Mouse (Mus musculus) layer of hippocampus, postnatal 14 days (tissue): Measurements from ENCODE around the gene Prdm11. TPM values are rescaled to one million over a fixed set of nuclear protein-coding genes. Genes with fewer than 3 reads are reported as not detected.
A peak's percentile ranks its signal among the peaks of the same experiment; 100 is the strongest.

Experiments used
- DNase-seq, 2 experiments: peaks; one replicate each; pipeline ENCODE4 v3.0.0; 2021 to 2022; ENCODE audit warnings: low spot score in 2 of 2, mixed read lengths in 1 of 2
- long read RNA-seq, 2 experiments: library from polyadenylated mRNA; stranded (forward); transcript quantifications; one replicate each; pipeline ENCODE4 v2.0.0; 2021
- total RNA-seq, 2 experiments: library from RNA; stranded (reverse); gene quantifications; 2 replicates each; pipeline ENCODE4 v1.2.3; 2021

Gene Prdm11
- 10 to 100 TPM; 24.7 to 29.7 TPM for total RNA-seq
- long read RNA-seq, experiment 1, partial matches to known transcripts = 0 of 3 reads
- long read RNA-seq, experiment 1, other reads (novel, unspliced or antisense) = 2 of 3 reads
- long read RNA-seq, experiment 2, partial matches to known transcripts = 0 of 3 reads
- long read RNA-seq, experiment 2, other reads (novel, unspliced or antisense) = 3 of 3 reads

DNA sequence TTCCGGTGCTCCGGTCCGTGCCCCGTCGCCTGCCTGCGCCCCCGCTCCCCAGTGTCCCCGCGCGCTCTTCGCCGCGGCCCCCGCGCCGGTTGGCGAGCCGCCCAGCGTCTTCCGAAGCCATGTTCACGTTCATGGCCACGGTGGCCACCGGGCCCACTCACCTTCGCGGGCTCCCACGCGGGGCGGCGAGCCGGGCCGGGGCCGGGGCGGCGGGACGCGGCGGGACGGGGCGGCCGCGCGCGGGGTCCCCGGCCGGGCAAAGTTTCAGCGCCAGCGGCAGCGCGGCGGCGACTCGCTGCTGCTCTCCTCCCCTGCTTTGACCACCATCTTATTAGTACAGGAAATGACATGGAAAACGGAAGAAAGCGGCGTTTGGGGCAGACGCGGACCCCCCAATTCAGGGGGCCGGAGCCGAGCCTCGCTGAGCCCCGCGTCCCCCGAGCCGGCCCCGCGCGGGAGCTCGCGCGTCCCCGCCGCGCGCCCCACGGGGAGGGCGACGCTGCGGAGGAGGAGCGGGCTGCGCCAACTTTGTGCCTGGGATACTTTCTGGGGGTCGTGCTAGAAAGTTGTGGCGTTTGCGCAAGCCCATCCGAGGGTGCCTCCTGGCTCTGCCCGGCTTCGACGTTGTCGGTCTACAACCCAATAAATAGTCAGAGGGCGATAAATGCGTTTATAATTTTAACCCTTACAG lies at the start of gene Prdm11:
Prdm11 (minus strand) TSS at position 350 of the 691 bp plus-strand sequence.
- peak in 1 of 2 experiments; percentile 43 for DNase-seq

DNA sequence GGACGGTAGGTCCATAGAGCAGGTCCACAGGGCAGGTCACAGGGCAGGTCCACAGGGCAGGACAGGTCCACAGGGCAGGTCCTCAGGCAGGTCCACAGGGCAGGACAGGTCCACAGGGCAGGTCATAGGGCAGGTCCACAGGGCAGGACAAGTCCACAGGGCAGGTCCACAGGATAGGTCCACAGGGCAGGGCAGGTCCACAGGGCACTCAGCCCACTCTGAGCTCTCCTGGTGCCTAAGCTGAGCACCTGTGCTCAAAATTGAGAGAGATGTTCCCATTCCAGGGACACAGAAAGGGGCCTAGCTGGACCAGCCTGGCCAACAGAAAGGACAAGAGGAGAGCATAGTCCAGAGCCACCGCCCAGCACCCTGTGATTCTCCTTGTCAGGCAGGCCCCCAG lies 46.4 kb upstream of the Prdm11 start:
- no peak for DNase-seq

DNA sequence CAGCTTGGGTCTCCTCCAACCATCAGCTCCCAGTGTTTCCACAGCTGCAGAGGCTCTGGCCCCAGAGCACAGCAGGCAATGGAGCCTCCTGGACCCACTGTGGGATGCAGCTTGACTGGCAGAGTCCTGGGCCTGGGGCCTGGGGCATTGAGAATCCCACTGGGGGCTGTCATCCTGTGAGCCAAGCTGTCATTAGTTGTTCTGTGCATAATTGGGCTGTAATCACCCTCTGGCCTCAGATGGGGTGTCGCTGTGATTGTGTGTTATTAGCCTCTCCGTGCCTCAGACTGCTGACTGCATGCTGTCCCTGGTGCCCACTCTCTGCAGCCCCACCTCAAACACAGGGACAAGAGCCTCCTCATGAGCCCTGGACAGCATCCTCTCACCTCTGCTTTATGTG lies 45.7 kb upstream of the Prdm11 start:
- DNase-seq = peak; percentile 22 to 54

DNA sequence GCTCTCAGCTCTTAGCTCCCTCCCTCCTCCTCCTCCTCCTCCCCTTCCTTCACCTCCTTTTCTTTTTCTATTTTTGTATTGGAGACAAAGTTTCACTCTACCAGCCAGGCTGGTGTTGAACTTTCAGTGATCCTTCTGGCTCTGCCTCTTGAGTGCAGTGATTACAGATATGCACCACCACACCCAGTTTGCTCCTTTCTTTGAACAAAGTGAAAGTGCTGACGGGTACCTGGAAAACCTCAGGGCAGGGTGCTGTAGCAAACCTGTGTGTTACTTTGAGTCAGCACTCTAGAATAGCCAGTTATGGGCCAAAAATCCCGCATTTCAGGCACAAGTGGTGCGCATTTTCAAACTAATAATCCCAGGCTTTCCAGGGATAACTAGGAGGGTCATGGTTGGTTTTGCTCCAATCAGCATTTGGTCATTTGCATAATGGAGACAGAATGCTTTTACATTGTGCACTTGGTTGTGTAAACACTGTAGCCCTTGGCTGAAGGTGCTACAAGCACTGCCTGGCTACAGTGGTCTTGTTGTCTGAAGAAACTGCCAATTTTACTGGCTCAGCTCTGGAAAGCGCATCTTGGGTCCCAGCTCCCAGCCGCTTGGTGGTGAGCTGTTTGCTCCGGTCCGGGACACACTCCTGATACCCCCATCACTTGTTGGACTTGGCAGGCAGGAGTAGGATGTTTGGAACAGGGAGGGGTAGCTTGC lies 43.6 kb upstream of the Prdm11 start:
- DNase-seq = no peak

DNA sequence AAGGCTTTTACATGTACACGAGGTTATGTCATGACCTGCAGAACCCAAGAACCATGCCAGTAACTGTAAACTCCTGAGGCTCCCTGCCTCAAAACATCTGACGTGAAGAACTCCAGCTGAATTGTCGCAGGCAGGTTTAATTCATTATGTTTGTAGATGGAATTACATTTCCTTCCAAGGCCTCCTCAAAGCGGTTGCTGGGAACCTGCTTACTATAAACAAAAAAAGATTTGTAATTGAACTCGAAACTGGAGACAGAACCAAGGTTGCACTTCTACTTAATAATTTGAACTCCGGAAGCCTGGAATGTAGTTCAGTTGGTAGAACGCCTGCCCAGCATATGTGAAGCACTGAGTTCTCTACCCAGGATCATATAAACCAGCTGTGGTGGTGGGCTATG lies 42.0 kb upstream of the Prdm11 start:
- no peak for DNase-seq

DNA sequence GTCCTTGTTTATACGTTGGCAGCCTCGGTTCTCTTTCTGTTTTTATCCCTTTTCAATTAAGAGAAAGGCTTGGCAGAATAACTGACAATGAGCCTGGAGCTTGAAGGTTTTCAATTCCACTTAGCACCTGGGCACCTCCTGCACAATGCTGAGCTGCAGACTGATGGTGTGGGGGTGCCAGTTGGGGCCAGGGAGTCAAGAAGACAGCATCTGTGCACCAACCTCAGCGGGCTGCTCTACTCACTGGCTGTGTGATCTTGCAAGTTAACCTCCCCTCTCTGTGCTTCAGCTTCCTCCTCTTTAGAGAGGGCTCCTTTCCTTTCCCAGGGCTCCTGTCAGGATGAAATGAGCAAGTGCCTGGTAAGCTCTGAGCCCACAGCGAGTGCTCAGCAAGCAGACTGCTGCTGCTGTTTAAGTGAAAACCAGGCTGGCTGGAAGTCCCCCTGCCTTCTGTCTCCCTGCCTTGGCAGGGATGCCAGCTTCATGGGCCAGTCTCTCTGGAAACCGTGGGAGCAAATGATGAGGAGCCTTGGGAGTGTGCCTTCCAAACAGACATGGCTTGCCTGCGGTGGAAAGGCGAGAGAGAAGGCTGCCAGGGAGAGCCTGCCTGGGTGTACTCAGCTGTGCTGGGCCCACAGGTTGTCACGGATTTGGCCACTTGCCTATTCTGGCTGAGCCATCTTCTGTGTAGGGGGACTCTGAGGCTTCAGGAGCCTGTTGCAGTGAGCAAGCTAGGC lies 39.5 kb upstream of the Prdm11 start:
- peak; percentile 62 to 66 for DNase-seq

DNA sequence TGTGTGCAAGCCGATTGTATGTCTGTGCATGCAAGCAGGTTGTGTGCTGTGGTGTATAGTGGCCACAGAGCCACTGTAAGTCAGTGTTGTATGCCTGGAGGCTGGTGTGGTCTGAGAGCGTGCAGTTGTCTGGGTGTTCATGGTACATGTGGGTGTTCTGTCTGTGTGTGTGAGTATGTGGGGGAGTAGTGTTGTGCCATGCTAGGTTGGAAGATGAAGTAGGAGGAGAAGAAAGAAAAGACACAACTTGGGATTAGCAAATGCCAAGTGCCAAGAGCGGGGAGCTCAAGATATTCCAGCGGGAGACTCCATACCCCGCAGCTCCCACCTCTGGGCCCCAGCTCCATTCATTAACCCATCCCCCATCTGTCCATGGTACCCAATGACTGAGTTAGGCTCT lies 38.5 kb upstream of the Prdm11 start:
- DNase-seq = no peak

DNA sequence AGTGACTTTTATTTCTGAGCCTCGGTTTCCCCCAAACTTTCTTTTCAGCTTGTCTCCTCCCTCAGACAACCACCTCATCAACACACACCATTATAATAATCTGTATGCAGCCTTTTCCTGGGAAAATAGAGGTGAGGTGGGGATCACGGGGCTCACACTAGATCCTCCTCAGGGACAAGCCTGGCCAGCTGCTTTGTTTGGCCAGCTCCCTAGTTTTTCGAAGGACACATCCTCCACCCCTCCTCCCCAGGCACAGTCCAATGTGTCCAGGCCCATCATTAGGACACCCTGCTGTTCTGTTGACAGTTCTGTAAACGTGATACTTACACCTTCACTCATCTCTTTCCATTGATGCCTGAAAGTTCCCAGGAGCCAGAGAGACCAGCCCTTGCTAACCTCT lies 37.4 kb upstream of the Prdm11 start:
- no peak for DNase-seq

DNA sequence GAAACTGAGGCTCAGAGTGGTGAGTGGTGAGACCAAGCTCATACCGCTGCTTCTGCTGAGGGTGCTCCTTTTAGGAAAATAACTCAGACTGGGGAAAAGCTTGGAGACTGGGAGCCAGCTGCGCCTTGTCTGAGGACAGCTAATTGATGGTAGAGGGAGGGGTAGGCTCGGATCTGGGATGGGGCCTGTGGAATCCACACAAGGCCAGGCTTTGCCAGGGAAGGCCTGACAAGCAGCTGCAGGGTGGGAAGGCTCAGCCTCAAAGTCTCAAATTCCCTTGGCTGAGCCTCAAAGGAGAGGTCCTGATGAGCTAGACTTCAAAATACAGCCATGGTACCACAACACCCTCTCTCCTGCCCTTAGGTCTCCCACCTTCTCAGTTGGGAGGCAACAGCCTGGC lies 36.9 kb upstream of the Prdm11 start:
- DNase-seq = no peak

DNA sequence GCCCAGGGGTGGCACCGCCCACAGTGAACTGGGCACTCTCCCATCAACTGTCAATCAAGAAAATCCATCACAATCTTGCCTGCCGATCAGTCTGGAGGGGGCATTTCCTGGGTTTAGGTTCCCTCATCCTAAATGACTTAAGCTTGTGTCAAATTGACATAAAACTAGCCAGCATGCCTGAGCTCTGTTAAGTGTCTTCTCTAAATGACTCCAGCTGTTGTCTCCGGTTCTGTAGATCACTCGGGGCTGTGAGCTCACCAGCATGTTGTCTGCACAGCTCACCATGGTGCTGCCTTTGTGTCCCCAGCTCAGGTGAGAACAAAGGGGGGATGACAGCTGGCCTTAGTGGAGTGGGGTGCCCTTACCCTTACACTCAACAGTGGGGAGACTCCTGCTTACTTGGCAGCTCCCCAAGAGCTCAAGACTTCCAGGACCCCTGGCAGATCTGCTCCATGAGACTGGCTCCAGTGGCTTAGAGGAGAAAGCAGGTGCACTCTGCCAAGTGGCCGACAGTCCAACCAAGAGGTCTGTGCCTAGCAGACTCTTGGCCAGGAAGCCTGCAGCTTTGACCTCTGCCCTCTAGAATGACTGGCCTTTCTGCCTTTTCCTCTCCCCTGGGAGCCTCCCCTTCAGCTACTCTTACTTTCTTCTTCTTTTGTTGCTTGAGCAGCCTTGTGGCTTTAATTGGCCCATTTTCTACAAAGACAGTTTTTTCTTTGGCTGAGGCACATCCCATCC lies 35.1 kb upstream of the Prdm11 start:
- DNase-seq = no peak

DNA sequence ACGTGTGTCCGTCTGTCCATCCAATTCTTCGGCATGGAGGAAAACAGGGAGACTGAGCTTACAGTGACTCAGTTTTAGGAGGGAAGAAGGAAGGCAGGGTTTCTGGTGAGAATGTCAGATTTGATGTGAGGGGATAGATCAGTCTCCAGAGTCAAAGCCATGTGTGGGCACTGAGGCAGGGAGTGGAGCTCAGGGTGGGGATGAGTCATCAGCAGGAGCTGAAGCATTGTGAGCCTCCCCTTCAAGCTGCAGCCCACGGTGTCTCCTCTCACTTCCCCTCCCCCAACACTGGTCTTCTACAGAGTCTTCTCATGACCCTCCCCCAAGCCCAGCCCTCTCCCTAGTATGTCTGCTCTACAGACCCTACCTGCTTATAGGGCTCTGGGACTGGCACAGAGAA lies 33.4 kb upstream of the Prdm11 start:
- DNase-seq = no peak

DNA sequence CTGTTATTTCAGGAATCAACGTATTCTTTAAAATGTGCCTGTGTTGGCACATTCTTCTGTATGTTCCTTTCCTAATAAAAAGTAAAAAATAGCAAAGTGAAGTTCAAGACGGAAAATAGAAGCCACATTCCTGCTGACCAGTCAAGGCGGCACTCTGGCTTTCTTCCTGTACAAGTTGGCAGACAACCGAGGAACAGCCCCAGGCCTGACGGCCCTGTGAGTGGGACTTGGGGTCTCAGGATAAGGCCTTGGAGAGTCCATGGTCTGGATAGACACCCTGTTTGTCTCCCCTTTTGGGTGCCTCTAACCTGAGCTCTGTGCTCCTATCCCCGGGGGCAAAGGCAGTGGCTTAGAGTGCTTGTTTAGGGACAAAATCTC lies 30.6 kb upstream of the Prdm11 start:
- no peak for DNase-seq

DNA sequence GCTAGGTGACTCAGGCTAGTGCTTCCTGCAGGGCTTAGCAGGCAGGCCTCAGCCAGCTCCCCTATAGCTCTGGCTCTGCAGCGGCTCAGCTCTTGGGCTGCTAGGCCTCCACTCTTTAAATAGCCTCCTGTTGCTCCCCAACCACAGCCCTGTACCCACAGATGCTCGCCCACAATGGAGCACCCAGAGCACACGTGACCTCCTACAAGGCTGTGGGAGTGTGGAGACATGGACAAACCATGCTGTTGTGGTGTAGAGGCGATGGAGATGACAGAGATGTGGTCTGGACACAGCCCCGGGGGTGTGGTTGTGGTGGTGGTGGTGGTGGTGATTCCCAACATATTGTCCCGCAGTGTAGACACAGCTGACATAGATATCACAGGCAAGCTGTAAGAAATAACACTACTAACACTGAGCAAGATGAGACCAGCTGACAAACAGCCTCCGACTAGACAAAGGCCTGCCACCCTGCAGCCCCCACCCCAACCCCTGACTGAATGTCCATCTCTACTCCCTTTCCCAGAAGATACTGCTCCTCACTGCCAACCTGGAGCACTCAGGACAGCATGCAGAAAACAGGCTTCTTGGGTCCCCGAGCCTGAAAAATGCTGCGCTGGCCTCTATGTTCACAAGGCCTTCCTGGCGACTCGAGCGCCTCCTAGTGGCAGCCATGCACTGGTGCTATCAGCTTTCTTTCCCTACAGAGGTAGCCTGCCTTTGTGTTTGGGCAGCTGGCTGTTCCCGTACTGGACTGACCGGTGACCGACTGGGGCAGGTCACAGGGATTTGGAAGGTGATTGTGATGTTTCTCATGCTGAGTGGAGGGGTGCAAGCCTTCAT lies 30.0 kb upstream of the Prdm11 start:
- peak; percentile 40 to 45 for DNase-seq

DNA sequence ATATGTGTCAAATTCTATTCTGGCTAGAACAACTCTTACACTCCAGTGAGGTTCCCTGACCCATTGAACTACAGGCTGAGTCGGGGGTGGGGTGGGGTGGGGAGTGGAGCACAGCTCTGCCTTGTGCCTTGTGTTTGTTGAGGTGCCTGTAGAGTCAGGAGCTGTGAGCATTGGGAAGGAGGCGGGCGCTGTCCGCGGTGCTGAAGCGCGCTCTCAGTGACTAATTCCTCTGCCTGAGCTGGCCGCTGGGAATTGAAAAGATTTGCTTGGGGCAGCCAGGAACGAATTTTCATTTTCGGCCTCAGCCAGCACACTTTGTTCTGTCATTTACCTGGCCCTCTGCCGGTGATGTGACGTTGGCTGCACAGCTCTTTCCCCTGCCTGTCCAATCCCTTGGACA lies 25.7 kb upstream of the Prdm11 start:
- peak; percentile 48 to 50 for DNase-seq

DNA sequence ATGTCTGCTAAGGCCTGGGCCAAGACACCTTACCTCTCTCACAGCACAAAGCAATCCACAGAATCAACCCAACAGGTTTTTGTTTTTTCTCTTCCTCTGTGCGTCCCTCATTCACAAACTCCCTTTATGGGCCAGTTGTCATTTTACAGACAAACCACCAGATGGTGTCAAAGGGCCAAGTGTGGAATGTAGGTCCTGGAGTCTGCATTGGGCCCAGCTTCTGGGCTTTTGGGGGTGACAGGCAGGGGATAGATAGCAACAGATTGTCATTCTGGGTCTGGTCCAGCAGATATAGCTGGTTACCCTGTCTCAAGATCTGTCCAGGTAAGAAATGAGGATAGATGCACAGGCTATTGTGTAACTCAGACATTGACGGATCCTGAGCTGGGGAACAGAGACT lies 23.0 kb upstream of the Prdm11 start:
- peak; percentile 46 to 52 for DNase-seq

DNA sequence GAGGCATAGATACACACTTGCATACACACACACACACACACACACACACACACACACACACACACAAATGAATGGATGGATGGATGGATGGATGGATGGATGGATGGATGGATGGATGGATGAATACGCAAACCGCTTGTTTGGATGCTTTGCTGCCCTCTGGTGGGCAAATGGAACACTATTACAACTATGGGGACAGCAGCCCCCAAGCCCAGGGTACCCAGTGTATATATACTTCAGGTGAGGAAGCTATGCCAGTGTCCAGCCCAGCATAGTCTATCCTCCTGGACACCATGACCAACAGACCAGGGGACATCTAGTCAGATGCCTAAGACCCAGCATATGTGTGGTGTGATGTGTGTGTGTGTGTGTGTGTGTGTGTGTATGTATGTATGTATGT lies 17.4 kb upstream of the Prdm11 start:
- DNase-seq = peak; percentile 55 to 60

DNA sequence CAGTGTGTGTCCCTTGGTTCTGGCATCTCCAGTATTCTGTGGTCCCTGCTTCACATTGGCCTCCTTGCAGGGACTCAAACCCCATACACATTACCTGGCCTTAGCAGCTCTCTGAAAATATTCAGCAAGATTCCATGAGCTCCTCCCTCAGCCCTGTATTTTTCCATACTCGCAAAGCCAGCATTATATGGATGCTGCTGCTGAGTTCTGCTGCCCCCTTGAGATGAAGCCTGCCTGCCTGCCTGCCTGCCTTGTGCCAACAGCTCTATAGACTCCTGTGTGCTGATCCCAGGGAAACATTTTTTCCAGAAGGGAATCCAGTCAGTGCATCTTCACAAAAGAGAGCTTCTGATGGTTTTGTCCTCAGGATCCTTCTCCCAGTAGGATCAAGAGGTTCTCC lies 5.9 kb upstream of the Prdm11 start:
- DNase-seq = no peak

DNA sequence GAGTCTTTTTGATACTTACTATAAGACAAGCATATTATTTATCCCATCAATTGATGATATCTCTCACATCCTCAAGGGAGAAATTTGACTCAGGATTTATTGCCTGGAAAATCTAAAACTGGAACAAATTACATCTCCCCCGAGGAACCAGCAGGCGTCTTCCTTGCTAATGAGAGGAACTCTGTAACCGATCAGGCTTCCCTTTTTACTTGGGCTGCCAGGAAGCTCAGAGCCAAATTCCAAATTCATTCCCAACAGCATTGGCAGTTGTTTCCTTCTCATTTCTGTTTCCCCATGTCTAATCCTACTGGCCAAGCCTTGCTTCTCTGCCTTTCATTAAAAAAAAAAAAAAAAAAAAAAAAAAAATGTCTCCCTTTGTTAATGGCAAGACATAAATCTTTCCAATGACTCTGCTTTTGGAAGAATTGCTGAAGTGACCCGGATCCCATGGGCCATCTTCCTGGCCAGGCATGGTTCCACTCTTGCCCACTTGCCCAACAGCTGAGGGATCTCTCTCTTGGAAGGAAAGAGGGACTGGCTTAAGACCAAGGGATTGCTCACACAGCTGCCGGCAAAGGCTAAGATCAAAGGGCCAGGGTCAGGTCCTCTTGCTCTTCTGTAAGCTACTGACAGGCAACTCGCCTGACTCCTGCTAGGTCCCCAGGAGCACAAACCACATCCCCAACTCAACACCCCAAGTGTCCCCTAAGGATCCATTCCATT lies 2.8 kb upstream of the Prdm11 start:
- no peak for DNase-seq

DNA sequence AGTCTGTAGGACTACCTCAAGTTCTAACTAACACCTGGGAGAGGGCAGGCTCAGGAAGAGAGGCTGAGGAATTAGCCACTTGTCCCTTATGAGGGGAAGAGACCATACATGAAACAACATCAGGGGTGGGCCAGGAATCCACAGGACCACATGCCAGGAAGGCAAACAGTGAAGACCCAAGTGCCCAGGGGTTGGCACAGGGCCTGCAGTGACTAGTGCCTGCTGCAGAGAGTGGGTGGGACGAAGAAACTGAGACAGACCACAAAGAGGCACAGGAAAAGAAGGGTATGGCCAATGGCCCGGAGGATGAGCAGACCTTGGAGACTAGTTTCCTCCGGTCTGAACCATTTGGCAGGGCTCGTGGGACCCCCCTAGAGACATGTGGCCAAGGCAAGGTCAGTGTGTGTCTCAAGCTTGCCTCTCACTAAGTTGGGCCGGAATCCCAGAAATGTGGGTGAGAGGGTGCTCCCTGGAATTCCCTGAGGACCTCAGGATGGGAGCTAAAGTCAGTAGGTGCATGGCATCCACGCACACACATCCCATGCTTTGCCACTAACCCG lies 1.6 kb upstream of the Prdm11 start:
- DNase-seq = no peak
